Mouse (Mus musculus) adrenal gland, postnatal 36 days (tissue): ENCODE data around the gene Wfs1. TPM values are rescaled to one million over a fixed set of nuclear protein-coding genes. Genes with fewer than 3 reads are reported as not detected.
A peak's percentile ranks its signal among the peaks of the same experiment; 100 is the strongest.

Experiments
- DNase-seq, 2 experiments: peaks; one replicate each; pipeline ENCODE4 v3.0.0; 2021; ENCODE audit warnings: mixed read lengths in 1 of 2
- total RNA-seq, 2 experiments: library from RNA; stranded (reverse); gene quantifications; 2 replicates each; pipeline ENCODE4 v1.2.3; 2021

The Wfs1 gene
- total RNA-seq, 2 experiments from 2014 or later = 29.2 to 74.8 TPM

GRCm38 (mm10) chr5:36935486-36936473 lies 53.2 kb downstream of the Wfs1 start:
- peak; percentile 13 to 22 for DNase-seq

- no peak for DNase-seq
These were observed 55.6 kb downstream of the Wfs1 start for GRCm38 (mm10) chr5:36933383-36933782.

- no peak for DNase-seq
These were observed 59.6 kb downstream of the Wfs1 start for GRCm38 (mm10) chr5:36929376-36929775.

- peak; percentile 30 to 49 for DNase-seq
These were observed 60.3 kb downstream of the Wfs1 start for GRCm38 (mm10) chr5:36928701-36929100.

GRCm38 (mm10) chr5:36923826-36924700 lies 64.9 kb downstream of the Wfs1 start:
- no peak for DNase-seq

- no peak for DNase-seq
These were observed 66.2 kb downstream of the Wfs1 start for GRCm38 (mm10) chr5:36922811-36923210.

- no peak for DNase-seq
These were observed 67.1 kb downstream of the Wfs1 start for GRCm38 (mm10) chr5:36921871-36922270.

GRCm38 (mm10) chr5:36920072-36920471 lies 68.9 kb downstream of the Wfs1 start:
- DNase-seq = no peak

GRCm38 (mm10) chr5:36918016-36918415 lies 71.0 kb downstream of the Wfs1 start:
- DNase-seq = no peak

GRCm38 (mm10) chr5:36917245-36917644 lies 71.8 kb downstream of the Wfs1 start:
- DNase-seq = no peak

- no peak for DNase-seq
These were observed 72.4 kb downstream of the Wfs1 start for GRCm38 (mm10) chr5:36916581-36916980.

Other genes starting within 250 kb of the Wfs1 start
- 10 to 100 TPM; 31.7 to 32.5 TPM for gene Bloc1s4, start 240.6 kb downstream of the Wfs1 start, total RNA-seq
- 100 to 1,000 TPM; 671 to 795 TPM for gene Mrfap1, start 192.4 kb downstream of the Wfs1 start, total RNA-seq
- gene Man2b2, start 158.6 kb downstream of the Wfs1 start, total RNA-seq = 10 to 100 TPM; 51.1 to 52.1 TPM
- gene Ppp2r2c, start 120.7 kb downstream of the Wfs1 start, total RNA-seq = 1 to 10 TPM; 4.0 to 6.6 TPM
- gene Gm1043, start 96.2 kb upstream of the Wfs1 start, total RNA-seq = under 1 TPM; 0.13 to 0.70 TPM